Comparison of ENCODE assay signal across 17 mouse cellular contexts in the genomic region with DNA sequence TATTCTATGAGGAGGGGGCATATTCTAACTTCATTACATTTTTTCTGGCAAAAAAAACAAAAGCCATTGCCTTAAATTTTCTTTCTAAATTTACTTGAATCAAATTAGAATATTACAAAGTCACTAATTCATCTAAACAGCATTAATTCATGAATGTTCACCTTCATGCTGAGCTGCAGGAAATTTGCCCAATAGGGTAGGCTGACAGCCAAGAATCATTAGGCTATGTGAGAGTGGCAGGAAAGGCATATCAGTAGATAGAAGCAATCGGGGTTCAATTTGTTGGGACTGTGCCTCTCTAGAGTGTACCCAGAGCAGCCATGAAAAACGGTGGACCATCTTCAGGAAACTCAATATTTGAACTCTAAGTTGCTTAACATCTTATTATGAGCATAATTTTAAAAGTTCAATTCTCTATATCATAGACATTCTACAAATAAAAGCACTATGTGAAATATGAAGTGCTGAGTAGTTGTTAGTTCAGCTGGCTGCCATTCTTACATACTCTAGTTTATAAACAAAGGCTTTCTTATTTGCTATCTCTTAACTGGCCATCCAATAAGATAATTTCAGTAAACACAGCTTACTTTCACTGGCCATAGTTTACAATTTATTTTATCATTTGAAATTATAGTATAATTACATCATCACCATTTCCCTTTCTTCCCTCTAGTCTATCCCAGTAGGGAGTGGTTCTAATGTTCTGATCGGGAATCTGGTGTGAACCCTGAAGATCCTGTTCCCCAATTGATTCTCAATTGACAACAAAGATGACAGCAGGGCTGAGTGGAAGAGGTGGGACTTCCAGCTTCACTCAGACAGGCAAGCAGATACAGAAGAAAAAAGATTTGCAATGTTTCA.
"Had no signal": no experiment of that assay in that cellular context is flagged by ENCODE, and none has a peak within 500 bp of the region (broad histone marks: within the 10 kb centered on the region; RNA-seq: fewer than 3 reads in every experiment).

No protein-coding gene starts in this region.

- H3K4me3 ChIP-seq: layer of hippocampus, adult 2 months; limb, embryonic 12.5 days; limb, embryonic 15.5 days; midbrain, embryonic 13.5 days had no signal

- ATAC-seq: intestine, postnatal 0 days; liver, postnatal 0 days; midbrain, embryonic 13.5 days had no signal

- H3K36me3 ChIP-seq: limb, embryonic 12.5 days; limb, embryonic 15.5 days; midbrain, embryonic 13.5 days had no signal

- DNase-seq: kidney, adult 2 months; kidney, postnatal 25 days; layer of hippocampus, adult 9-11 months; liver, postnatal 0 days; lung, postnatal 10 days; thymus, adult 2 months; thymus, postnatal 14 days; thymus, postnatal 4 days had no signal

- H3K9me3 ChIP-seq: limb, embryonic 12.5 days; limb, embryonic 15.5 days; midbrain, embryonic 13.5 days had no signal

- H3K4me2 ChIP-seq: limb, embryonic 12.5 days; limb, embryonic 15.5 days; liver, embryonic 11.5 days; midbrain, embryonic 13.5 days had no signal

- H3K9ac ChIP-seq: limb, embryonic 12.5 days; limb, embryonic 15.5 days; liver, embryonic 14.5 days; liver, postnatal 0 days; midbrain, embryonic 13.5 days had no signal

- H3K27ac ChIP-seq: kidney, postnatal 0 days; layer of hippocampus, adult 2 months; limb, embryonic 12.5 days; limb, embryonic 15.5 days; liver, embryonic 14.5 days; macrophage; midbrain, embryonic 13.5 days had no signal

- H3K4me1 ChIP-seq: limb, embryonic 12.5 days; limb, embryonic 15.5 days; midbrain, embryonic 13.5 days had no signal

- H3K27me3 ChIP-seq: limb, embryonic 12.5 days; limb, embryonic 15.5 days; midbrain, embryonic 13.5 days had no signal
